Mouse (Mus musculus): ENCODE measurements at regions not wholly inside any gene's neighbourhood (a gene's known extent, or its start where the extent isn't known, plus 50 kb on each side); places are given as distances from the start of the nearest gene placed in this dataset.
"Not testable (repeated sequence)": the region's sequence is repeated elsewhere in the genome, so short reads cannot be mapped to it uniquely, and the experiment has no call there.

GRCm38 (mm10) chr12:29050516-29051251 lies 299.1 kb downstream of the Eipr1 start:
- DNase-seq: no peak

- DNase-seq: peak; percentile 80
Observed at GRCm38 (mm10) chr12:29054367-29054766, 302.8 kb downstream of the Eipr1 start.

- no peak for DNase-seq
Observed at GRCm38 (mm10) chr12:29062025-29062637, 310.5 kb downstream of the Eipr1 start.

- DNase-seq: no peak
Observed at GRCm38 (mm10) chr12:29062801-29063200, 311.2 kb downstream of the Eipr1 start.

- no peak for DNase-seq
Observed at GRCm38 (mm10) chr12:29068180-29068579, 316.6 kb downstream of the Eipr1 start.

- peak; percentile 42 for DNase-seq
Observed at GRCm38 (mm10) chr12:29075096-29075852, 323.7 kb downstream of the Eipr1 start.

GRCm38 (mm10) chr12:29076606-29077005 lies 325.0 kb downstream of the Eipr1 start:
- no peak for DNase-seq

GRCm38 (mm10) chr12:29079011-29079410 lies 327.4 kb downstream of the Eipr1 start:
- no peak for DNase-seq

GRCm38 (mm10) chr12:29083426-29084221 lies 332.0 kb downstream of the Eipr1 start:
- no peak for DNase-seq

- not testable (repeated sequence) for DNase-seq
Observed at GRCm38 (mm10) chr12:29087245-29087644, 335.6 kb downstream of the Eipr1 start.

GRCm38 (mm10) chr12:29089634-29090033 lies 338.0 kb downstream of the Eipr1 start:
- DNase-seq: no peak

- DNase-seq: no peak
Observed at GRCm38 (mm10) chr12:29090451-29090850, 338.8 kb downstream of the Eipr1 start.

- no peak for DNase-seq
Observed at GRCm38 (mm10) chr12:29095406-29096032, 343.9 kb downstream of the Eipr1 start.

GRCm38 (mm10) chr12:29096033-29096913 lies 344.7 kb downstream of the Eipr1 start:
- DNase-seq: peak; percentile 22

- DNase-seq: peak; percentile 68
Observed at GRCm38 (mm10) chr12:29100042-29100570, 348.5 kb downstream of the Eipr1 start.

GRCm38 (mm10) chr12:29106893-29107719 lies 355.5 kb downstream of the Eipr1 start:
- no peak for DNase-seq

- DNase-seq: no peak
Observed at GRCm38 (mm10) chr12:29107720-29108051, 356.1 kb downstream of the Eipr1 start.

GRCm38 (mm10) chr12:29118336-29118735 lies 366.7 kb downstream of the Eipr1 start:
- no peak for DNase-seq

GRCm38 (mm10) chr12:29121159-29121558 lies 369.6 kb downstream of the Eipr1 start:
- no peak for DNase-seq

GRCm38 (mm10) chr12:29122931-29123330 lies 371.3 kb downstream of the Eipr1 start:
- no peak for DNase-seq

Data from adrenal gland, postnatal 25 days (tissue).